In genomic region chr16:21286099-21286498, GRCm38 (mm10) we compare ENCODE assay signal across 12 mouse cellular contexts.
DNase-seq lines count a peak whose midpoint lies in the region; ATAC-seq lines count a peak whose summit lies in the region.
"Had no signal": no experiment of that assay in that cellular context is flagged by ENCODE, and none has a peak within 500 bp of the region (broad histone marks: within the 10 kb centered on the region; RNA-seq: fewer than 3 reads in every experiment).

No protein-coding gene starts in this region.

- H3K4me3 ChIP-seq in heart, embryonic 13.5 days = no peak overlapping the region
- no peak overlapping the region for H3K4me3 ChIP-seq in lung, embryonic 15.5 days
- H3K4me3 ChIP-seq: layer of hippocampus, adult 2 months had no signal

- H3K4me2 ChIP-seq in heart, embryonic 13.5 days = no peak overlapping the region
- H3K4me2 ChIP-seq in lung, embryonic 15.5 days = no peak overlapping the region

- WGBS in heart, embryonic 13.5 days = 47% methylated on average over 4 of the region's 4 CpGs
- 9% methylated on average over 4 of the region's 4 CpGs for WGBS in lung, embryonic 15.5 days

- no peak overlapping the region for H3K27ac ChIP-seq in heart, embryonic 13.5 days (replicated peaks)
- peak overlapping the region; percentile 44 for H3K27ac ChIP-seq in lung, embryonic 15.5 days
- H3K27ac ChIP-seq: layer of hippocampus, adult 2 months; liver, embryonic 14.5 days had no signal

- H3K36me3 ChIP-seq in heart, embryonic 13.5 days = no peaks in the 10 kb centered on the region
- H3K36me3 ChIP-seq in lung, embryonic 15.5 days = no peaks in the 10 kb centered on the region

- 0 out of 2 replicates have a peak overlapping the region, but pooled peaks have one; percentile 5 for H3K9ac ChIP-seq in heart, embryonic 13.5 days
- no peak overlapping the region for H3K9ac ChIP-seq in lung, embryonic 15.5 days
- H3K9ac ChIP-seq: liver, embryonic 14.5 days had no signal

- H3K9me3 ChIP-seq in heart, embryonic 13.5 days = peaks cover 6% of the 10 kb centered on the region; the same call in 1 of the 2 replicates
- H3K9me3 ChIP-seq in lung, embryonic 15.5 days = no peaks in the 10 kb centered on the region

- no peak for ATAC-seq in heart, embryonic 13.5 days (ENCODE audit: extremely low read depth, insufficient number of reproducible peaks, low FRiP score, low TSS enrichment)
- no peak for ATAC-seq in lung, embryonic 15.5 days (ENCODE audit: borderline replicate concordance, extremely low read depth, low FRiP score, low TSS enrichment)
- ATAC-seq: activated CD4-positive, CD25-positive, alpha-beta regulatory T cell, adult 4 months had no signal

- peaks cover 31% of the 10 kb centered on the region for H3K4me1 ChIP-seq in heart, embryonic 13.5 days
- H3K4me1 ChIP-seq in lung, embryonic 15.5 days = peaks cover 45% of the 10 kb centered on the region

- no peak for DNase-seq in heart, adult 18-20 months
- peak; percentile 77 for DNase-seq in urinary bladder, postnatal 14 days (ENCODE audit: low spot score)
- no peak for DNase-seq in urinary bladder, postnatal 10 days (ENCODE audit: low spot score)
- peak; percentile 54 to 61 for DNase-seq in urinary bladder, postnatal 36 days (ENCODE audit: low spot score in 2 of 2)
- DNase-seq in right cerebral cortex, postnatal 4 days = no peak
- no peak for DNase-seq in cerebellum, adult 8-10 months
- DNase-seq: gastrocnemius, postnatal 25 days had no signal

- H3K27me3 ChIP-seq in heart, embryonic 13.5 days (replicated peaks) = peaks cover 21% of the 10 kb centered on the region
- no peaks in the 10 kb centered on the region for H3K27me3 ChIP-seq in lung, embryonic 15.5 days

Comparison
In these comparisons a context has a peak if more than half of its experiments do, and no peak if none do; other contexts are left out.
1. DNase-seq: peak in urinary bladder, postnatal 14 days (single experiment) and urinary bladder, postnatal 36 days (2 of 2); none in heart, adult 18-20 months (0 of 2), urinary bladder, postnatal 10 days (single experiment), right cerebral cortex, postnatal 4 days (single experiment) and cerebellum, adult 8-10 months (single experiment).